Mouse (Mus musculus) gastrocnemius, adult 2 months (tissue): ENCODE measurements at regions not wholly inside any gene's neighbourhood (a gene's known extent, or its start where the extent isn't known, plus 50 kb on each side); places are given as distances from the start of the nearest gene placed in this dataset. TPM values are rescaled to one million over a fixed set of nuclear protein-coding genes. Genes with fewer than 3 reads are reported as not detected.

ENCODE experiments used
- DNase-seq: peaks from one replicate; pipeline ENCODE4 v3.0.0; 2022
- H3K27ac ChIP-seq: fragments of 200-600 bp; 2 replicates; pipeline ENCODE4 v1.8.1; 2022; ENCODE audit warnings: mild to moderate bottlenecking
- H3K4me3 ChIP-seq: fragments of 200-600 bp; 2 replicates; pipeline ENCODE4 v1.8.1; 2022; ENCODE audit warnings: mild to moderate bottlenecking, moderate library complexity
- CTCF ChIP-seq: fragments of 200-600 bp; IDR thresholded peaks from 2 replicates; pipeline ENCODE4 v1.8.1; 2022; ENCODE audit warnings: antibody characterized with exemption, mild to moderate bottlenecking, moderate library complexity
- intact Hi-C: fragments of 180-260 bp; cut with DNase I; formaldehyde crosslinking; loops from one replicate; pipeline ENCODE4 v1.15.1; 2025
- microRNA-seq: library from miRNA; unstranded; fragments of <30 nt; microRNA quantifications from one replicate; pipeline ENCODE4 v1.2.0, GENCODE M21; 2021

DNA sequence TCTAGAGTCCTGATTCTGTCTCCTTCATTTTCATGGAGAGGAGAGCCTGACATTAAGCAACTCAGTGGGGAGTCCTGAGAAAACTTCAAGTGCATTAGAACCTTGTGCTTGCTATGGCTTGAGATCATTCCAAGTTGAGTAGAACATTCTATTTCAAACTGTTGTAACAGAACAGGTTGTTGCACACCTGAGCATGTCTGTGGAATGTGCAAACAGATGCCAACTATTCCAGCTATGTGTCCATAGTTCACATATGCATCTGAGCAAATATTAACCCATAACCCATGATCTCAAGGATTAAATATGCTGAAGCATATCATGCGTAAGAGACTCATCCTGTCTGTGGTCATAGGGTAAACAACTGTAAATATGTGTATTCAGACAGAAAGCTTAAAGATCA is 68.5 kb upstream of the Egfr start:
- Histone ChIP-seq H3K4me3 (no peak overlapping the region), H3K27ac (no peak overlapping the region)
- intact Hi-C loops = no loop called here
- no peak for DNase-seq
- no peak for TF ChIP-seq CTCF

DNA sequence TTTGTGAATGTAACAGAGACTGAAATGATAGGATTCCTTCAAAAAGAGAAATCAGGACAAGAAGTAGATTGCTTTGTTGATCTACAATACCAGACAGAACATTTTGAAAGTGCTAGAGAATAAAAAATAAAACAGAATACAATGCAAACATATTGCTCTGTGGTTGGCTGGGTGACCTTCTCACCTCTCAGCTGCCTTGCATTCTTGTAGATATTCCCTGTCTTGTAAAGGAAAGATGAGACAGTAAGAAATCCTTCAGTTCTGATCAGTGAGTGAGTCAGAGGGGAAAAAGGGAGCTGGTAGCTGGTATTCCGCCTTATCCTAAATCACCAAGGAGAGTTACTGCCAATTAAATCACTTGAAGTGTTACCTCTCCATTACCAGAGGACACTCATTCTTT is 56.4 kb upstream of the Egfr start:
- no peak for DNase-seq
- TF ChIP-seq CTCF = no peak
- intact Hi-C loops = no loop called here
- Histone ChIP-seq H3K27ac (no peak overlapping the region), H3K4me3 (no peak overlapping the region)

DNA sequence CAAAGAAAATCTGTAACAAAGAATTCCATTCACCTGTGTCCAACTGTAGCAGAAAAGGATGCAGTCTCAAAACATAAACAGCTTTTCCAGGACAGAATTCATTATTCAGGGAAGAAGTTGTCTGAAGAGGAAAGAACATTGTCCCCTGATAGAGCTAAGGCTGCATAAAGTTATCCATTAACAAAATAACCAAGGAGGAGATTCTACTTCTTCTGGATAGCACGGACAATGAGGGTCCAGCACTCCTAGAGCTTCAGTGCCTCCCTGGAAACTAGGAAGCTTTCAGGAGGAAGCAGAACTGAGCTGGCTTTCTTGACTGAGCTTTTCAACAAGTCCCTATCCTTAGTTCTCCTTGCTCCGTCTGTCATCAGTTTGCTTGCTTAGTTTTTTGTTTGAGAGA is 55.2 kb upstream of the Egfr start:
- no peak for DNase-seq
- no peak for TF ChIP-seq CTCF
- Histone ChIP-seq H3K4me3 (no peak overlapping the region), H3K27ac (no peak overlapping the region)
- intact Hi-C loops = no loop called here

DNA sequence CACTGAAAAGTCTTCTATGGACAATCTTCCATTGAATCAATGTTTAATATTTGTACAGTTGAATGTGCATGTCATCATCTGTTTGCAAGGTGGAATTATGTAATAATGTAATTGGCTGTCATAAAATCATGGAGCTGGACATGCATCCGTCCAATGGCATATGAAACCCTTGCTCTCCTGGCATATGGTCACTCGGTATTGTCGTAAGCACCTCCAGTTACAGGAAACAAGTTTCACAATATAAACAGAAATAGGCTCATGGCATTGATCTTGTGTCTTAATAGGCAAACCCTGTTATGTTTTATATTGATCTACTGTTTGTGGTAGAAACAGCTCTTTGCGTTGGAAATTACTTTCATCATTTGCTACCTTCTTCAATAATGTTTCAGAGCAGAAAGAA is 50.2 kb upstream of the Egfr start:
- no peak for TF ChIP-seq CTCF
- H3K4me3 ChIP-seq = no peak overlapping the region
- H3K27ac ChIP-seq = no peak overlapping the region
- intact Hi-C loops = no loop called here
- no peak for DNase-seq

Small RNA genes in the stretch of these regions (microRNA-seq; reads per million reads assigned to microRNA genes)
- gene Gm24714 = not detected
